Mouse (Mus musculus): ENCODE measurements around the gene 4931440F15Rik. TPM values are rescaled to one million over a fixed set of nuclear protein-coding genes. Genes with fewer than 3 reads are reported as not detected.

The 4931440F15Rik gene
- polyA plus RNA-seq, 1 experiment from 2014 or later, result 0.12 TPM

DNA sequence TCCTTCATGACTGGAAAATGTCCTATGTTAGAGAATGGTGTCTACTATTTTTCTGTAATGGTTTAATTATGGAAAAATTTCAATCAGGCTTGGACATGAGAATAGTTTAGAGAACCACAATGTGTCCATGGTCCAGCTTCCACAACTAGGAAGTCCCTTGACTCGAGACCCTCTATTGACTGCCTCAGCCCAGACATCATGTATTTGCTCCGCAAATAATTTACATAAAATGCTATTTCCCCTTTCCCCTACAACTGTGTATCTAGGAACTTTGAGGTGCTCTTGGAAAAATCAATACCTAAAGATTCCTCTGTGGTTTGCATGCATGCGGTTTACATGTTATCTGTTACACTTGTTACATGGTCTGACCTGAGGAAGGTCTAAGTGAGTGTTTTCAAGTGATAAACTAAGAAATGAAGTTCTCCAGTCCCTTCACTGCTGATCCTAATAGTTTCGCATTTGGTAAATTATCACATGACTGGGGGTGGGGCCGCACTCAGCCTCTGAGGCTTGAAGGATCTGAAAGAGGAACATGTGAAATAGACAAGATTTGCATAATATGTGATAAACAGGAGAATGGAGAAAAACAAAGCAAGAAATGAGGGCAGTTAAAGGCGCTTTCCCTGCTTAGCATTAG lies 38.8 kb downstream of the 4931440F15Rik start:
- Histone ChIP-seq H3K27ac (ENCODE audit: low read depth, low read length) (no peak overlapping the region), H3K4me3 (ENCODE audit: low read depth, low read length) (no peak overlapping the region), H3K36me3 (ENCODE audit: control insufficient read depth, insufficient read depth) (no peaks in the 10 kb centered on the region), H3K4me1 (replicated peaks; ENCODE audit: control insufficient read depth, insufficient read depth, low read length) (no peaks in the 10 kb centered on the region), H3K4me2 (replicated peaks; ENCODE audit: low read depth) (no peak overlapping the region), H3K9ac (ENCODE audit: low read depth, low read length) (no peak overlapping the region), H3K27me3 (replicated peaks; ENCODE audit: control insufficient read depth, insufficient read depth, low read length) (no peaks in the 10 kb centered on the region), H3K9me3 (ENCODE audit: control insufficient read depth) (no peaks in the 10 kb centered on the region)
- ATAC-seq, result no peak
- WGBS, result 78% methylated on average over 6 of the region's 6 CpGs
- no peak for TF ChIP-seq CTCF (IDR thresholded peaks at IDR 0.05; ENCODE audit: low read depth)

DNA sequence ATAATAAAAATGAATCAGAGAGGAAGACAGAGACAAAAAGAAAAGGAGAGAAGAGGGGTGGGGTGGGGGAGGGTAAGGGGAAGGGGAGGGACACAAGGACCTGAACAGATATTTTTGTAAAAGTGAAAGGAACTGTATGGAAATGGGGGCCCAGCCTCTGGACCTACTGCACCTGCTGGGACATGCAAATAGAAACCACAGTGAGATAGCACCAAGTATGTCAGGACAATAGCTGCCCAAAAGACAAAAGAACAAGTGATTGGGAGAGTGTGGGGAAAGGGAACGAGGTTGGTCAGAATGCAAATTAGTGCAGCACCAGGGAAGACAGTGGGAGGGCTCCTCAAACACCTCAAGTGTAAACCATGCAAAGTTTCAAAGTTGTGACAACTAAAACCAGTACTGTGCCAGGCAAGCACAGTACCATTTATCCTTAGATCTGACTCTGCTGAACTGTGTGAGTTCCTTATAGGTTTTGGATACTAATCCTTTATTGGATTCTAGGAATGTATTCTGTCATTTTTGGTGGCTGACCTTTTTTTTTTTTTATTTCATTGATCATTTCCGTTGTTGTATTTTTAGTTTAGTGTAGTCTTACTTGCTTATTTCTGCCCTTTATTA lies 46.0 kb downstream of the 4931440F15Rik start:
- Histone ChIP-seq H3K9me3 (ENCODE audit: control insufficient read depth) (no peaks in the 10 kb centered on the region), H3K4me1 (replicated peaks; ENCODE audit: control insufficient read depth, insufficient read depth, low read length) (no peaks in the 10 kb centered on the region), H3K4me3 (ENCODE audit: low read depth, low read length) (no peak overlapping the region), H3K27ac (ENCODE audit: low read depth, low read length) (no peak overlapping the region), H3K4me2 (replicated peaks; ENCODE audit: low read depth) (no peak overlapping the region), H3K36me3 (ENCODE audit: control insufficient read depth, insufficient read depth) (no peaks in the 10 kb centered on the region), H3K9ac (ENCODE audit: low read depth, low read length) (no peak overlapping the region), H3K27me3 (replicated peaks; ENCODE audit: control insufficient read depth, insufficient read depth, low read length) (no peaks in the 10 kb centered on the region)
- TF ChIP-seq CTCF (IDR thresholded peaks at IDR 0.05; ENCODE audit: low read depth), result no peak
- no peak for ATAC-seq
- 62% methylated on average over 2 of the region's 2 CpGs for WGBS

DNA sequence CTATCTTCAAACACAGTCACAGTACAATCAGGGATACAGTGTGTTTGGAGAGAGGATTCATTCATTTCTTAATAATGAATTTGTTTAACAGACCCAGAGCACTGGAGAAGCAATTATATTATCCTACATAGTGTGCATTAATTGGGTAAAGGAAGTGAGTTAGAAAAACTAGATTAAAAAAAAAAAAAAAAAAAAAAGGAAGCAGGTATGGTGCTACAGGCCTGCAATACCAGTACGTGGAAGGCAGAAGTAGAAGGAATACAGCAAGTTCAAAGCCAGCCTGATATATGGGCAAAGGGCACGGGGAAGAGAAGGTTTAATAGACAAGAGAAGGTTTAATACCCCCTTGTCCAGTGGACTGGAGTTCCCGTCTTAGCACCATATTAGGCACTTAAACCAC lies 46.5 kb downstream of the 4931440F15Rik start:
- ATAC-seq, result no peak
- no peaks in the 10 kb centered on the region for H3K4me1 ChIP-seq (replicated peaks; ENCODE audit: control insufficient read depth, insufficient read depth, low read length)
- 69% methylated on average over 3 of the region's 3 CpGs for WGBS
- H3K36me3 ChIP-seq (ENCODE audit: control insufficient read depth, insufficient read depth), result no peaks in the 10 kb centered on the region
- no peak for TF ChIP-seq CTCF (IDR thresholded peaks at IDR 0.05; ENCODE audit: low read depth)
- no peak overlapping the region for H3K4me3 ChIP-seq (ENCODE audit: low read depth, low read length)
- H3K4me2 ChIP-seq (replicated peaks; ENCODE audit: low read depth), result no peak overlapping the region
- no peak overlapping the region for H3K27ac ChIP-seq (ENCODE audit: low read depth, low read length)
- no peaks in the 10 kb centered on the region for H3K9me3 ChIP-seq (ENCODE audit: control insufficient read depth)
- no peak overlapping the region for H3K9ac ChIP-seq (ENCODE audit: low read depth, low read length)
- H3K27me3 ChIP-seq (replicated peaks; ENCODE audit: control insufficient read depth, insufficient read depth, low read length), result no peaks in the 10 kb centered on the region

DNA sequence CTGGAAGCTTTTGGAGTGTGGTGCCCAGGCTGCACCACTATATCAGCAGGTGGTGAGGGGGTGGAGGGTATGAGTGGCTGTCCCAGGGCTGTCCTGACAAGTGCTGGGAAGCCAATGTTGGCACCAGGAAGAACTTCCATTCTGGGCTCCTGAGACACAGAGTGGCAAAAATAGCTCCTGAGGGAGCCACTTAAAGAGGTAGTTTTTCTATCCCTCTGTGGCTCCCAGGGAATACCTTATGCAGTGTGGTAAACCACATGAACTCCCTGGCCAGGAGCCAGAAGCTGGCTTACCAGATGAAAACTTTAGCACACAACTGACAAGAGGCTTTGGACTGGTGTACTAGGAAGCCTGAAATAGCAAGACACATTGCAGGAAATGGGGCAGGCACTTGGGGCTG lies 47.5 kb downstream of the 4931440F15Rik start:
- Histone ChIP-seq H3K4me1 (replicated peaks; ENCODE audit: control insufficient read depth, insufficient read depth, low read length) (no peaks in the 10 kb centered on the region), H3K36me3 (ENCODE audit: control insufficient read depth, insufficient read depth) (no peaks in the 10 kb centered on the region), H3K4me3 (ENCODE audit: low read depth, low read length) (no peak overlapping the region), H3K9me3 (ENCODE audit: control insufficient read depth) (no peaks in the 10 kb centered on the region), H3K27me3 (replicated peaks; ENCODE audit: control insufficient read depth, insufficient read depth, low read length) (no peaks in the 10 kb centered on the region), H3K9ac (ENCODE audit: low read depth, low read length) (no peak overlapping the region), H3K27ac (ENCODE audit: low read depth, low read length) (no peak overlapping the region), H3K4me2 (replicated peaks; ENCODE audit: low read depth) (no peak overlapping the region)
- TF ChIP-seq CTCF (IDR thresholded peaks at IDR 0.05; ENCODE audit: low read depth), result no peak
- ATAC-seq, result no peak

DNA sequence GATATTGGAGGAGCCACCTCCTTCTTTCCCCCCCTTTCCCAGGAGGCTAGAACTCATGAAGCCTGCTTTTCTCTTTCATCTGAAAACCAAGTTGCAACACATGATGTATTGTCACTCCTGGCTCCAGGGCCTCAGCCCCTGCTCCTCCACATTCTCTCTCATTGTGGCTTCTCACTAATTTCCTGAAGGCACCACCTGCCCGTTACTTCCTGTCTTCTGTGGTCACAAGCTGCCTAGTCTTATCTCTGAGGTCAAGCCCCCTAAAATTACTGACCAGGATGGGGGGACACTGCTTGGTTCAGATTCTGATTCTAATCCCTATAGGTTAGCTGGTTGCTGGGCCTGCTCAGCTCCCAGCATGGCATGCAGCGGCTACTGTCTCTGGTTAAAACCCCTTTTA lies 50.7 kb downstream of the 4931440F15Rik start:
- ATAC-seq, result no peak
- no peak for TF ChIP-seq CTCF (IDR thresholded peaks at IDR 0.05; ENCODE audit: low read depth)
- Histone ChIP-seq H3K36me3 (ENCODE audit: control insufficient read depth, insufficient read depth) (no peaks in the 10 kb centered on the region), H3K4me3 (ENCODE audit: low read depth, low read length) (no peak overlapping the region), H3K27ac (ENCODE audit: low read depth, low read length) (no peak overlapping the region), H3K4me1 (replicated peaks; ENCODE audit: control insufficient read depth, insufficient read depth, low read length) (no peaks in the 10 kb centered on the region), H3K27me3 (replicated peaks; ENCODE audit: control insufficient read depth, insufficient read depth, low read length) (no peaks in the 10 kb centered on the region), H3K9ac (ENCODE audit: low read depth, low read length) (no peak overlapping the region), H3K9me3 (ENCODE audit: control insufficient read depth) (no peaks in the 10 kb centered on the region), H3K4me2 (replicated peaks; ENCODE audit: low read depth) (no peak overlapping the region)
- WGBS, result 77% methylated on average over 2 of the region's 2 CpGs

DNA sequence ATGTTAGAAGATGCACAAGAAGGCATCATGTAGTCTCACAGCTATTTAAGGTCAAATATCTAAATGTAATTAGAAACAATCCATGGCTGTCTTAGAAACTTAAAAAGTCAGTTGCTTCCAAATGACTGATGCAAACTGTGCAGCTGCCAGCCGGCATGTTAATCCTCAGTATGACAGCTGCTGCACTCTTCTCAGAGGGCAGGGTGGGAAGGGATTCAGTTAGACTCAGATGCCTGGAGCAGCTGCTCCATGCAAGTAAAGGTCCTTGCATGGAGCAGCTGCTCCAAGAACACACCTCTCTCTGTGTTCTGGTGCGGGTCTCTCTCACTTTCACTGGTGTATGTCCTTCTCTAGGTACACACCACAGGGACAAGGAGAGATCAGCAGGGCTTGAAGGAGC lies 51.2 kb downstream of the 4931440F15Rik start:
- WGBS, result 60% methylated on average over 2 of the region's 2 CpGs
- Histone ChIP-seq H3K27ac (ENCODE audit: low read depth, low read length) (no peak overlapping the region), H3K4me1 (replicated peaks; ENCODE audit: control insufficient read depth, insufficient read depth, low read length) (no peaks in the 10 kb centered on the region), H3K9ac (ENCODE audit: low read depth, low read length) (no peak overlapping the region), H3K4me2 (replicated peaks; ENCODE audit: low read depth) (no peak overlapping the region), H3K36me3 (ENCODE audit: control insufficient read depth, insufficient read depth) (no peaks in the 10 kb centered on the region), H3K27me3 (replicated peaks; ENCODE audit: control insufficient read depth, insufficient read depth, low read length) (no peaks in the 10 kb centered on the region), H3K4me3 (ENCODE audit: low read depth, low read length) (no peak overlapping the region), H3K9me3 (ENCODE audit: control insufficient read depth) (no peaks in the 10 kb centered on the region)
- no peak for TF ChIP-seq CTCF (IDR thresholded peaks at IDR 0.05; ENCODE audit: low read depth)
- ATAC-seq, result no peak

Other genes starting within 250 kb of the 4931440F15Rik start
- 99.9 and 102 TPM in 2 replicates for gene Rtn4, start 132.7 kb downstream of the 4931440F15Rik start, polyA plus RNA-seq (2015; fragmentation: Nextera tagmentation; extraction: Ambion mirVana)
- 0.46 and 0.48 TPM in 2 replicates for gene Eml6, start 200.4 kb upstream of the 4931440F15Rik start, polyA plus RNA-seq (2015; fragmentation: Nextera tagmentation; extraction: Ambion mirVana)